ENCODE assay signal across 17 mouse cellular contexts in genomic region chr1:118788813-118789212, GRCm38 (mm10).
DNase-seq lines count a peak whose midpoint lies in the region; ATAC-seq and TF ChIP-seq lines count a peak whose summit lies in the region.
"Had no signal": no experiment of that assay in that cellular context is flagged by ENCODE, and none has a peak within 500 bp of the region (broad histone marks: within the 10 kb centered on the region; RNA-seq: fewer than 3 reads in every experiment).

No protein-coding gene starts in this region.

- no peak for TF ChIP-seq CTCF in hindbrain, postnatal 0 days (IDR thresholded peaks at IDR 0.05; ENCODE audit: low read depth)
- TF ChIP-seq CTCF in stomach, postnatal 0 days (IDR thresholded peaks at IDR 0.05; ENCODE audit: low read depth), result no peak

- H3K27me3 ChIP-seq in hindbrain, embryonic 14.5 days (ENCODE audit: control insufficient read depth, insufficient read depth, low read length), result no peaks in the 10 kb centered on the region
- H3K27me3 ChIP-seq in hindbrain, postnatal 0 days (ENCODE audit: insufficient read depth, low read length), result no peaks in the 10 kb centered on the region
- no peaks in the 10 kb centered on the region for H3K27me3 ChIP-seq in midbrain, embryonic 11.5 days (ENCODE audit: control insufficient read depth, insufficient read depth, low read length)
- H3K27me3 ChIP-seq in midbrain, embryonic 16.5 days (ENCODE audit: control insufficient read depth, insufficient read depth, low read depth, low read length), result no peaks in the 10 kb centered on the region
- H3K27me3 ChIP-seq in intestine, embryonic 16.5 days (replicated peaks; ENCODE audit: control insufficient read depth, insufficient read depth, low read length), result no peaks in the 10 kb centered on the region
- no peaks in the 10 kb centered on the region for H3K27me3 ChIP-seq in stomach, postnatal 0 days (ENCODE audit: control insufficient read depth, insufficient read depth, low read length)
- H3K27me3 ChIP-seq: embryonic facial prominence, embryonic 12.5 days had no signal

- no peak overlapping the region for H3K4me2 ChIP-seq in hindbrain, embryonic 14.5 days (replicated peaks)
- no peak overlapping the region for H3K4me2 ChIP-seq in hindbrain, postnatal 0 days (ENCODE audit: low read depth, low read length)
- no peak overlapping the region for H3K4me2 ChIP-seq in midbrain, embryonic 11.5 days
- no peak overlapping the region for H3K4me2 ChIP-seq in midbrain, embryonic 16.5 days (ENCODE audit: low read length)
- H3K4me2 ChIP-seq in intestine, embryonic 16.5 days (ENCODE audit: low read depth, low read length), result no peak overlapping the region
- H3K4me2 ChIP-seq in stomach, postnatal 0 days (replicated peaks; ENCODE audit: low read depth), result no peak overlapping the region
- H3K4me2 ChIP-seq: embryonic facial prominence, embryonic 12.5 days had no signal

- H3K9me3 ChIP-seq in hindbrain, embryonic 14.5 days (ENCODE audit: control insufficient read depth, low read length), result no peaks in the 10 kb centered on the region
- H3K9me3 ChIP-seq in hindbrain, postnatal 0 days (ENCODE audit: low read length), result no peaks in the 10 kb centered on the region
- no peaks in the 10 kb centered on the region for H3K9me3 ChIP-seq in midbrain, embryonic 11.5 days (ENCODE audit: control insufficient read depth, low read length)
- H3K9me3 ChIP-seq in midbrain, embryonic 16.5 days (replicated peaks; ENCODE audit: control insufficient read depth, low read length, poor library complexity, severe bottlenecking), result no peaks in the 10 kb centered on the region
- no peaks in the 10 kb centered on the region for H3K9me3 ChIP-seq in intestine, embryonic 16.5 days (ENCODE audit: control insufficient read depth, low read length)
- H3K9me3 ChIP-seq in stomach, postnatal 0 days (ENCODE audit: control insufficient read depth, low read length), result no peaks in the 10 kb centered on the region

- ATAC-seq in hindbrain, embryonic 14.5 days (ENCODE audit: low FRiP score), result 0 out of 2 replicates have a peak, but pooled peaks have one; percentile 6
- ATAC-seq in hindbrain, postnatal 0 days, result no peak
- no peak for ATAC-seq in midbrain, embryonic 11.5 days (ENCODE audit: low FRiP score)
- ATAC-seq in midbrain, embryonic 16.5 days, result no peak
- ATAC-seq in intestine, embryonic 16.5 days, result peak; percentile 64
- peak; percentile 73 for ATAC-seq in stomach, postnatal 0 days (ENCODE audit: low FRiP score, low TSS enrichment)

- no peaks in the 10 kb centered on the region for H3K4me1 ChIP-seq in hindbrain, embryonic 14.5 days (replicated peaks; ENCODE audit: control insufficient read depth, insufficient read depth, low read length)
- no peaks in the 10 kb centered on the region for H3K4me1 ChIP-seq in hindbrain, postnatal 0 days (ENCODE audit: insufficient read depth, low read length)
- H3K4me1 ChIP-seq in midbrain, embryonic 11.5 days (ENCODE audit: control insufficient read depth, insufficient read depth, low read length), result no peaks in the 10 kb centered on the region
- no peaks in the 10 kb centered on the region for H3K4me1 ChIP-seq in midbrain, embryonic 16.5 days (ENCODE audit: control insufficient read depth, insufficient read depth, low read length)
- H3K4me1 ChIP-seq in intestine, embryonic 16.5 days (ENCODE audit: control insufficient read depth, insufficient read depth, low read length), result peaks cover 3% of the 10 kb centered on the region; the same call in 1 of the 2 replicates
- H3K4me1 ChIP-seq in stomach, postnatal 0 days (replicated peaks; ENCODE audit: control insufficient read depth, insufficient read depth), result no peaks in the 10 kb centered on the region
- H3K4me1 ChIP-seq: embryonic facial prominence, embryonic 12.5 days had no signal

- no peaks in the 10 kb centered on the region for H3K36me3 ChIP-seq in hindbrain, embryonic 14.5 days (replicated peaks; ENCODE audit: control insufficient read depth, insufficient read depth)
- H3K36me3 ChIP-seq in hindbrain, postnatal 0 days (ENCODE audit: insufficient read depth, low read length), result no peaks in the 10 kb centered on the region
- no peaks in the 10 kb centered on the region for H3K36me3 ChIP-seq in midbrain, embryonic 11.5 days (ENCODE audit: control insufficient read depth, insufficient read depth, low read length)
- H3K36me3 ChIP-seq in midbrain, embryonic 16.5 days (ENCODE audit: control insufficient read depth, insufficient read depth, low read length), result no peaks in the 10 kb centered on the region
- H3K36me3 ChIP-seq in intestine, embryonic 16.5 days (ENCODE audit: control insufficient read depth, insufficient read depth, low read length), result no peaks in the 10 kb centered on the region
- H3K36me3 ChIP-seq in stomach, postnatal 0 days (ENCODE audit: control insufficient read depth, insufficient read depth, low read length), result no peaks in the 10 kb centered on the region
- H3K36me3 ChIP-seq: embryonic facial prominence, embryonic 12.5 days had no signal

- no peak overlapping the region for H3K4me3 ChIP-seq in hindbrain, embryonic 14.5 days (replicated peaks; ENCODE audit: low read length)
- no peak overlapping the region for H3K4me3 ChIP-seq in hindbrain, postnatal 0 days (ENCODE audit: low read length)
- no peak overlapping the region for H3K4me3 ChIP-seq in midbrain, embryonic 11.5 days (ENCODE audit: low read depth, low read length)
- no peak overlapping the region for H3K4me3 ChIP-seq in midbrain, embryonic 16.5 days (ENCODE audit: low read depth, low read length)
- no peak overlapping the region for H3K4me3 ChIP-seq in intestine, embryonic 16.5 days (ENCODE audit: low read length)
- no peak overlapping the region for H3K4me3 ChIP-seq in stomach, postnatal 0 days (ENCODE audit: low read depth, low read length)
- H3K4me3 ChIP-seq: embryonic facial prominence, embryonic 12.5 days; gastrocnemius, adult 2 months had no signal

- no peak for TF ChIP-seq EP300 in stomach, postnatal 0 days (optimal IDR thresholded peaks at IDR 0.05)

- no peak overlapping the region for H3K9ac ChIP-seq in hindbrain, embryonic 14.5 days
- no peak overlapping the region for H3K9ac ChIP-seq in hindbrain, postnatal 0 days (replicated peaks; ENCODE audit: low read length)
- no peak overlapping the region for H3K9ac ChIP-seq in midbrain, embryonic 11.5 days (ENCODE audit: low read length)
- H3K9ac ChIP-seq in midbrain, embryonic 16.5 days (ENCODE audit: low read depth, low read length), result no peak overlapping the region
- no peak overlapping the region for H3K9ac ChIP-seq in intestine, embryonic 16.5 days (ENCODE audit: low read depth, low read length)
- no peak overlapping the region for H3K9ac ChIP-seq in stomach, postnatal 0 days (ENCODE audit: low read length)
- H3K9ac ChIP-seq: embryonic facial prominence, embryonic 12.5 days; liver, embryonic 14.5 days had no signal

- WGBS in hindbrain, embryonic 14.5 days, result 81% methylated on average over 5 of the region's 5 CpGs
- 74% methylated on average over 5 of the region's 5 CpGs for WGBS in hindbrain, postnatal 0 days
- WGBS in midbrain, embryonic 11.5 days, result 87% methylated on average over 5 of the region's 5 CpGs
- 84% methylated on average over 5 of the region's 5 CpGs for WGBS in midbrain, embryonic 16.5 days
- WGBS in intestine, embryonic 16.5 days, result 41% methylated on average over 5 of the region's 5 CpGs
- 34% methylated on average over 5 of the region's 5 CpGs for WGBS in stomach, postnatal 0 days

- H3K27ac ChIP-seq in hindbrain, embryonic 14.5 days, result no peak overlapping the region
- no peak overlapping the region for H3K27ac ChIP-seq in hindbrain, postnatal 0 days
- H3K27ac ChIP-seq in midbrain, embryonic 11.5 days (ENCODE audit: low read depth, low read length), result no peak overlapping the region
- H3K27ac ChIP-seq in midbrain, embryonic 16.5 days (ENCODE audit: low read length), result no peak overlapping the region
- H3K27ac ChIP-seq in intestine, embryonic 16.5 days (ENCODE audit: low read length), result no peak overlapping the region
- no peak overlapping the region for H3K27ac ChIP-seq in stomach, postnatal 0 days (replicated peaks)
- H3K27ac ChIP-seq: embryonic facial prominence, embryonic 12.5 days; gastrocnemius, adult 2 months; liver, embryonic 14.5 days had no signal

- DNase-seq in hindbrain, embryonic 14.5 days (ENCODE audit: low spot score), result no peak
- DNase-seq in hindbrain, postnatal 0 days (ENCODE audit: low spot score), result no peak
- DNase-seq in midbrain, embryonic 11.5 days (ENCODE audit: low spot score, missing footprints), result peak; percentile 4
- DNase-seq in stomach, postnatal 0 days (ENCODE audit: low spot score), result peak; percentile 42
- no peak for DNase-seq in cerebellum, adult 9-11 months
- DNase-seq: adrenal gland, adult 8-10 months; gastrocnemius, adult 2 months; heart, adult 11 months; heart, postnatal 4 days; kidney, adult 18-20 months; kidney, postnatal 4 days; right cerebral cortex, postnatal 14 days; thymus, postnatal 4 days had no signal

Comparison
In these comparisons a context has a peak if more than half of its experiments do, and no peak if none do; other contexts are left out.
1. ATAC-seq: peak in hindbrain, embryonic 14.5 days (single experiment), intestine, embryonic 16.5 days (single experiment) and stomach, postnatal 0 days (single experiment); none in hindbrain, postnatal 0 days (single experiment), midbrain, embryonic 11.5 days (single experiment) and midbrain, embryonic 16.5 days (single experiment).
2. DNase-seq: peak in midbrain, embryonic 11.5 days (single experiment) and stomach, postnatal 0 days (single experiment); none in hindbrain, embryonic 14.5 days (single experiment), hindbrain, postnatal 0 days (single experiment) and cerebellum, adult 9-11 months (single experiment).